Comparison of ENCODE assay signal across 10 mouse cellular contexts in the genomic region with DNA sequence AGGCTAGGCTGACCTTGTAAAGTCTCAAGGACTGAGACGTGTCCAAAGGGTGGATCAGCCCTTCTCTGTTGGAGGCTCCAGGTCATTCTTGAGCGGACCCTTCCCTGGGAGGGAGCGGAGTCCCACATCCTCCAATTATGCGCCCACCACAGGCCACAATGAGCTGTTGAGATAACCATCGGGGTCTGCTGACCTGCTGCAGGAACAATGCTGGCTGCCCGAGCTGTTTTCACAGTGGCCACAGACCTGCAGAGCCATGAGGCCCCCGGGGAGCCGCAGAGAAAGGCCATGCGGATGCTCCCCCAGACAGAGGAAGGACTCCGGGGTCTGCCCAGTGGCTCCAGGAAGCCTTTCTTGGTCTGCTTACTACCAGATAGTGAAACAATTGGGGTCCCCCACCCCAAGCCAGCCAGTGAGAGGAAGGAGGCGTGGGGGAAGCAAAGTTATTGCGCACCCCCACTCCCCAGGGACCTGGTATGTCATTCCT. TPM values are rescaled to one million over a fixed set of nuclear protein-coding genes. Genes with fewer than 3 reads are reported as not detected.
DNase-seq lines count a peak whose midpoint lies in the region; ATAC-seq and TF ChIP-seq lines count a peak whose summit lies in the region.
"Had no signal": no experiment of that assay in that cellular context is flagged by ENCODE, and none has a peak within 500 bp of the region (broad histone marks: within the 10 kb centered on the region; RNA-seq: fewer than 3 reads in every experiment).

No protein-coding gene starts in this region.

- no peak overlapping the region for H3K4me3 ChIP-seq in gastrocnemius, adult 2 months
- H3K4me3 ChIP-seq in hindbrain, embryonic 14.5 days (replicated peaks; ENCODE audit: low read length), result no peak overlapping the region
- peak overlapping the region; percentile 36 for H3K4me3 ChIP-seq in midbrain, embryonic 10.5 days
- H3K4me3 ChIP-seq: embryonic facial prominence, embryonic 15.5 days; myocyte had no signal

- H3K4me2 ChIP-seq in hindbrain, embryonic 14.5 days (replicated peaks), result no peak overlapping the region
- H3K4me2 ChIP-seq: embryonic facial prominence, embryonic 15.5 days had no signal

- peak overlapping the region; percentile 64 for H3K27ac ChIP-seq in gastrocnemius, adult 2 months
- H3K27ac ChIP-seq in hindbrain, embryonic 14.5 days, result peak overlapping the region; percentile 40
- peak overlapping the region; percentile 85 for H3K27ac ChIP-seq in midbrain, embryonic 10.5 days (replicated peaks)
- H3K27ac ChIP-seq: embryonic facial prominence, embryonic 15.5 days had no signal

- H3K9ac ChIP-seq in hindbrain, embryonic 14.5 days, result no peak overlapping the region
- H3K9ac ChIP-seq: embryonic facial prominence, embryonic 15.5 days had no signal

- intact Hi-C loops in gastrocnemius, adult 2 months (cut with DNase I), result no loop called here
- intact Hi-C loops in gastrocnemius, postnatal 14 days (cut with DNase I; ENCODE audit: low total_unique reads), result no loop called here

- 21% methylated on average over 12 of the region's 12 CpGs for WGBS in hindbrain, embryonic 14.5 days
- 25% methylated on average over 12 of the region's 12 CpGs for WGBS in midbrain, embryonic 10.5 days

- no peaks in the 10 kb centered on the region for H3K9me3 ChIP-seq in hindbrain, embryonic 14.5 days (ENCODE audit: control insufficient read depth, low read length)
- no peaks in the 10 kb centered on the region for H3K9me3 ChIP-seq in midbrain, embryonic 10.5 days (replicated peaks)
- H3K9me3 ChIP-seq: embryonic facial prominence, embryonic 15.5 days had no signal

- H3K27me3 ChIP-seq in hindbrain, embryonic 14.5 days (ENCODE audit: control insufficient read depth, insufficient read depth, low read length), result no peaks in the 10 kb centered on the region
- H3K27me3 ChIP-seq in midbrain, embryonic 10.5 days (ENCODE audit: low read depth, poor library complexity, severe bottlenecking), result no peaks in the 10 kb centered on the region
- H3K27me3 ChIP-seq: embryonic facial prominence, embryonic 15.5 days had no signal

- DNase-seq in gastrocnemius, adult 2 months, result peak; percentile 57
- no peak for DNase-seq in gastrocnemius, postnatal 14 days
- DNase-seq in heart, adult 11 months, result peak; percentile 99
- no peak for DNase-seq in hindbrain, embryonic 14.5 days (ENCODE audit: low spot score)
- peak; percentile 63 for DNase-seq in midbrain, embryonic 10.5 days (ENCODE audit: low spot score)
- DNase-seq in cerebellum, adult 8-10 months, result no peak
- DNase-seq in liver, result no peak
- DNase-seq in adrenal gland, postnatal 4 days (ENCODE audit: low spot score in 2 of 2), result no peak

- peaks cover 33% of the 10 kb centered on the region for H3K36me3 ChIP-seq in hindbrain, embryonic 14.5 days (replicated peaks; ENCODE audit: control insufficient read depth, insufficient read depth)
- H3K36me3 ChIP-seq in midbrain, embryonic 10.5 days, result peaks cover 40% of the 10 kb centered on the region

- no peak for ATAC-seq in hindbrain, embryonic 14.5 days (ENCODE audit: low FRiP score)

- no peak for TF ChIP-seq CTCF in gastrocnemius, adult 2 months (IDR thresholded peaks at IDR 0.05)

- peaks cover 40% of the 10 kb centered on the region for H3K4me1 ChIP-seq in hindbrain, embryonic 14.5 days (replicated peaks; ENCODE audit: control insufficient read depth, insufficient read depth, low read length)
- H3K4me1 ChIP-seq in midbrain, embryonic 10.5 days, result peaks cover 50% of the 10 kb centered on the region

RNA-seq across cellular contexts. Expression of a gene that starts 37.4 kb away (rescaled TPM):
- 10 to 100 TPM; 67.0 to 91.9 TPM for total RNA-seq in gastrocnemius, adult 2 months (2021)
- total RNA-seq in gastrocnemius, postnatal 14 days (2021), result 10 to 100 TPM; 33.5 to 39.8 TPM
- polyA plus RNA-seq in hindbrain, embryonic 14.5 days (2014; fragmentation: Nextera tagmentation; extraction: Ambion mirVana), result 91.6 and 98.5 TPM in 2 replicates
- 49.5 and 63.7 TPM in 2 replicates for polyA plus RNA-seq in midbrain, embryonic 10.5 days (2016; fragmentation: Nextera tagmentation; extraction: Ambion mirVana)
- total RNA-seq in adrenal gland, postnatal 4 days (2021), result 100 to 1,000 TPM; 314 to 322 TPM

Comparison
In these comparisons a context has a peak if more than half of its experiments do, and no peak if none do; other contexts are left out.
1. DNase-seq: peak in gastrocnemius, adult 2 months (single experiment), heart, adult 11 months (single experiment) and midbrain, embryonic 10.5 days (single experiment); none in gastrocnemius, postnatal 14 days (single experiment), hindbrain, embryonic 14.5 days (single experiment), cerebellum, adult 8-10 months (single experiment), liver (single experiment) and adrenal gland, postnatal 4 days (0 of 2).
2. Peak in every context shown above with its lines, with median percentiles within 50 percentile points of each other: H3K27ac ChIP-seq.